Mouse (Mus musculus) myocyte (in vitro differentiated cells): ENCODE measurements around the gene Olfr259. TPM values are rescaled to one million over a fixed set of nuclear protein-coding genes. Genes with fewer than 3 reads are reported as not detected.

Experiments
- H3K27me3 ChIP-seq: one replicate; pipeline ENCODE4 v1.6.1; 2011; ENCODE audit not compliant: control insufficient read depth, insufficient read depth, insufficient read length
- H3K36me3 ChIP-seq: one replicate; pipeline ENCODE4 v1.6.1; 2011; ENCODE audit not compliant: control insufficient read depth, insufficient read depth
- H3K4me2 ChIP-seq: one replicate; pipeline ENCODE4 v1.6.1; 2011; ENCODE audit warnings: low read depth, control low read depth
- H3K4me3 ChIP-seq: one replicate; pipeline ENCODE4 v1.5.1; 2011; ENCODE audit warnings: mild to moderate bottlenecking, control low read depth, moderate library complexity
- H3K79me2 ChIP-seq: one replicate; pipeline ENCODE4 v1.6.1; 2011; ENCODE audit not compliant: control insufficient read depth, insufficient read depth
- H3ac ChIP-seq: one replicate; pipeline ENCODE4 v1.6.1; 2011; ENCODE audit not compliant: control insufficient read depth, insufficient read length
- CEBPB ChIP-seq: IDR thresholded peaks from 2 replicates; pipeline ENCODE4 v1.6.1; 2011; ENCODE audit warnings: mild to moderate bottlenecking, moderate library complexity; ENCODE audit not compliant: poor library complexity, insufficient read depth, severe bottlenecking
- E2F4 ChIP-seq: IDR thresholded peaks from one replicate; pipeline ENCODE4 v1.6.1; 2011; ENCODE audit warnings: mild to moderate bottlenecking, control low read depth, moderate library complexity; ENCODE audit not compliant: insufficient read depth
- MAX ChIP-seq: IDR thresholded peaks from one replicate; pipeline ENCODE4 v1.6.1; 2011; ENCODE audit warnings: low read depth, mild to moderate bottlenecking, control low read depth
- MYOD1 ChIP-seq, 3 experiments: IDR thresholded peaks; one replicate each; pipeline ENCODE4 v1.6.1; 2011; ENCODE audit warnings: control low read depth in 2 of 3, low read depth in 2 of 3, mild to moderate bottlenecking in 2 of 3, moderate library complexity in 1 of 3; ENCODE audit not compliant: insufficient read length in 2 of 3, control insufficient read depth in 1 of 3
- MYOG ChIP-seq, 3 experiments: IDR thresholded peaks; one replicate each; pipeline ENCODE4 v1.6.1; 2011; ENCODE audit warnings: control low read depth in 2 of 3, low read depth in 2 of 3, mild to moderate bottlenecking in 2 of 3; ENCODE audit not compliant: insufficient read length in 2 of 3, control insufficient read depth in 1 of 3, insufficient read depth in 1 of 3
- POLR2A ChIP-seq: IDR thresholded peaks from one replicate; pipeline ENCODE4 v1.6.1; 2011; ENCODE audit warnings: low read depth, mild to moderate bottlenecking, control low read depth, moderate library complexity; ENCODE audit not compliant: insufficient read length
- POLR2AphosphoS2 ChIP-seq: IDR thresholded peaks from one replicate; pipeline ENCODE4 v1.6.1; 2011; ENCODE audit warnings: low read depth, control low read depth; ENCODE audit not compliant: insufficient read length
- REST ChIP-seq: IDR thresholded peaks from one replicate; pipeline ENCODE4 v1.6.1; 2011; ENCODE audit warnings: mild to moderate bottlenecking, control low read depth, moderate library complexity; ENCODE audit not compliant: insufficient read depth, insufficient read length
- SRF ChIP-seq: IDR thresholded peaks from one replicate; pipeline ENCODE4 v1.6.1; 2011; ENCODE audit warnings: low read depth; ENCODE audit not compliant: control insufficient read depth, insufficient read length
- TCF12 ChIP-seq: IDR thresholded peaks from one replicate; pipeline ENCODE4 v1.6.1; 2011; ENCODE audit warnings: mild to moderate bottlenecking, control low read depth; ENCODE audit not compliant: poor library complexity, insufficient read depth, severe bottlenecking
- TCF3 ChIP-seq: IDR thresholded peaks from one replicate; pipeline ENCODE4 v1.6.1; 2011; ENCODE audit warnings: low read depth, control low read depth; ENCODE audit not compliant: insufficient read length
- USF1 ChIP-seq: IDR thresholded peaks from one replicate; pipeline ENCODE4 v1.6.1; 2011; ENCODE audit warnings: low read depth, mild to moderate bottlenecking, control low read depth, moderate library complexity
- polyA plus RNA-seq: library from polyadenylated mRNA; unstranded; fragments of >200 nt; fragmentation: generic; extraction: Trizol; gene quantifications from one replicate; pipeline ENCODE4 v1.2.1, GENCODE M21; 2012; ENCODE audit warnings: missing spikeins

Gene Olfr259
- not detected for polyA plus RNA-seq

DNA sequence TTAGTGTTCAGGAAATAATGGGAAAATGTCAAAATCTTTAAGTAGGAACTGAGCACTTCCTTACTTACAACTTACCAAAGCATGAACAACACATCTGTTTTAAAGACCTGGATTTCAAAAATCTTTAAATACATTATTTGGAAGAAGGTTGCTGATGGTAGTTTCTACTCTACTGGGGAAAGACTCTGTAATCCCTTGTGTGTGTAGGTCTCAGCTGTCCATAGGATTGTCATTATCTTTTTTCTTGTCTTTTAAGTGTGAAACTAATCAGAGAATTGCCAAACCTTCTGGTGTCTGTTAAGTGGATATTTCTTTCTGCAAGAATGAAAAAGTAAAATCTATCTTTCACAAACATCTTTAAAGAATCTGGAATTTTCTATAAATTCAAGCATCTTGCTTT, at the start of gene Olfr259:
Gene Olfr259 (minus strand): TSS at position 101 of the 400 bp plus-strand sequence.
- H3K27me3 ChIP-seq: no peaks in the 10 kb centered on the region
- TF ChIP-seq E2F4 (no peak), REST (no peak), MYOD1 (IDR thresholded peaks at IDR 0.05; ENCODE audit: control insufficient read depth in 1 of 3, insufficient read length in 2 of 3, low read depth in 2 of 3) (no peak), SRF (no peak), USF1 (no peak), MAX (no peak), CEBPB (no peak), MYOG (IDR thresholded peaks at IDR 0.05; ENCODE audit: control insufficient read depth in 1 of 3, insufficient read depth in 1 of 3, insufficient read length in 2 of 3, low read depth in 2 of 3) (no peak), POLR2A (no peak), POLR2AphosphoS2 (no peak), TCF3 (no peak), TCF12 (no peak)
- no peak within 1 kb of the TSS for H3ac ChIP-seq
- no peak within 1 kb of the TSS for H3K4me3 ChIP-seq
- H3K4me2 ChIP-seq: no peak within 1 kb of the TSS
- no peaks in the 10 kb centered on the region for H3K79me2 ChIP-seq
- H3K36me3 ChIP-seq: no peaks in the 10 kb centered on the region

DNA sequence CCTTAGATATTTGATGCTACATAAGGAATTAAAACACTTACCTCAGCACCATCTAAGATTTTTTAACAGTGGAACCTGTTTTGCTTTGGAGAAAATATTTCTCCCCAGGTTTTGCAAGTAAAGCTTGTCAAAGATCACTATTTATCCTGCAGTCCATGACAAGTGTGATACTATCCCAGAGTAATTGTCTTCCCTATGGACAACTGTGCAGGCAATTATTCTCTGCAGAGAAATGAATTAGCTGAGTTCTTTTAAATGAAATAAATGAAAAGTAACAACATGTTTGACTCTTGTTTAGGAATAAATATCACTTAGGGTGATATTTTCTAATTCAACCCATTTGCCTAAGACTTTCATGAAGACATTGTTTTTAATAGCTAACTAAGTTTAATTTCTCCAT, 38.2 kb upstream of the Olfr259 start, which contains the start of gene Olfr1111:
Gene Olfr1111 (minus strand): TSS at position 101 of the 400 bp plus-strand sequence.
- Histone ChIP-seq H3K4me3 (no peak within 1 kb of the TSS), H3K36me3 (no peaks in the 10 kb centered on the region), H3ac (no peak within 1 kb of the TSS), H3K27me3 (no peaks in the 10 kb centered on the region), H3K79me2 (no peaks in the 10 kb centered on the region), H3K4me2 (no peak within 1 kb of the TSS)
- TF ChIP-seq SRF (no peak), POLR2A (no peak), MYOD1 (IDR thresholded peaks at IDR 0.05; ENCODE audit: control insufficient read depth in 1 of 3, insufficient read length in 2 of 3, low read depth in 2 of 3) (no peak), MAX (no peak), MYOG (IDR thresholded peaks at IDR 0.05; ENCODE audit: control insufficient read depth in 1 of 3, insufficient read depth in 1 of 3, insufficient read length in 2 of 3, low read depth in 2 of 3) (no peak), USF1 (no peak), TCF3 (no peak), REST (no peak), CEBPB (no peak), E2F4 (no peak), TCF12 (no peak), POLR2AphosphoS2 (no peak)

DNA sequence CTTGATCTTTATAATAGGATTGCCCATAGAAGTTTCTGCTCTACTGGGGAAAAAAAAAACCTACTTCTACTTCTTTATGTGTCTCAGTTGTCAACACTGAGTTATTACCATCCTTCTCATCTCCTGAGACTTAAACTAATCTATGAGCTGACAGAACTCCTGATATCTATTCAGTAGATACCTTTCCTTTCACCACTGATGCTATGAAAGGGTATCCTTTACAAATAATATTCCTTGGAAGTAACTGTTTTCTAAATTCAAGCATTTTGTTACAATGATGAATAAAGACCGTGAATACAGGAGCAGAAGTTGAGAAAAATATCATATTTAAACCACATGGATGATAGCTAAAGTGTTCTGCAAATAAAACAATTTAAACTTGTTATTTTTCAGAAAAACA, 25.8 kb upstream of the Olfr259 start, which contains the start of gene Olfr1110:
Gene Olfr1110 (minus strand): TSS at position 101 of the 400 bp plus-strand sequence.
- Histone ChIP-seq H3K4me2 (no peak within 1 kb of the TSS), H3K27me3 (no peaks in the 10 kb centered on the region), H3K79me2 (no peaks in the 10 kb centered on the region), H3ac (no peak within 1 kb of the TSS), H3K36me3 (no peaks in the 10 kb centered on the region), H3K4me3 (no peak within 1 kb of the TSS)
- TF ChIP-seq POLR2A (no peak), TCF12 (no peak), USF1 (no peak), REST (no peak), CEBPB (no peak), E2F4 (no peak), POLR2AphosphoS2 (no peak), MYOG (IDR thresholded peaks at IDR 0.05; ENCODE audit: control insufficient read depth in 1 of 3, insufficient read depth in 1 of 3, insufficient read length in 2 of 3, low read depth in 2 of 3) (no peak), MYOD1 (IDR thresholded peaks at IDR 0.05; ENCODE audit: control insufficient read depth in 1 of 3, insufficient read length in 2 of 3, low read depth in 2 of 3) (no peak), TCF3 (no peak), MAX (no peak), SRF (no peak)

DNA sequence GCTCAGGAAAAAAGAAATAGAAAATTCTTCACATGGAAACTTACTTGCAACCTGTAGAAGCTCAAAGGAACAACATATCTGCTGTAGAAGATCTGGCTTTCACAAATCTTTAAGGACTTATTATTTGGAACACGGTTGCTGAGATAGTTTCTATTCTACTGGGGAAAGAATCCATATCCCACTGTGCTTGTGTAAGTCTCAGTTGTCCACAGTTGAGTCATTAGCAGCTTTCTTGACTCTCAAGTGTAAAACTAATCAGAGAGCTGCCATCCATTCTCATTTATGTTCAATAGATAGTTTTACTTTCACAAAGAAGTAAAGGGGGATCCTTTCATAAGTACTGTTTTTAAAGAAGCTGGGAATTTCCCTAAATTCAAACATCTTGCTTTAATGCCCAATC, 18.5 kb downstream of the Olfr259 start, which contains the start of gene Olfr1109:
Gene Olfr1109 (minus strand): TSS at position 101 of the 400 bp plus-strand sequence.
- H3K36me3 ChIP-seq: no peaks in the 10 kb centered on the region

More for the DNA sequence above, 18.5 kb downstream of the Olfr259 start, which contains the start of gene Olfr1109:
- Histone ChIP-seq H3K4me3 (no peak within 1 kb of the TSS), H3ac (no peak within 1 kb of the TSS), H3K27me3 (no peaks in the 10 kb centered on the region), H3K4me2 (no peak within 1 kb of the TSS), H3K79me2 (no peaks in the 10 kb centered on the region)
- TF ChIP-seq POLR2A (no peak), USF1 (no peak), POLR2AphosphoS2 (no peak), REST (no peak), MYOD1 (IDR thresholded peaks at IDR 0.05; ENCODE audit: control insufficient read depth in 1 of 3, insufficient read length in 2 of 3, low read depth in 2 of 3) (no peak), E2F4 (no peak), MYOG (IDR thresholded peaks at IDR 0.05; ENCODE audit: control insufficient read depth in 1 of 3, insufficient read depth in 1 of 3, insufficient read length in 2 of 3, low read depth in 2 of 3) (no peak), SRF (no peak), TCF12 (no peak)
